Mouse (Mus musculus): ENCODE measurements at regions not wholly inside any gene's neighbourhood (a gene's known extent, or its start where the extent isn't known, plus 50 kb on each side); places are given as distances from the start of the nearest gene placed in this dataset.
A peak's percentile ranks its signal among the peaks of the same experiment; 100 is the strongest.

GRCm38 (mm10) chr3:50887002-50887401, 337.2 kb upstream of the Noct start:
- DNase-seq (ENCODE audit: low spot score), result peak; percentile 12

GRCm38 (mm10) chr3:50888571-50889210, 335.6 kb upstream of the Noct start:
- no peak for DNase-seq (ENCODE audit: low spot score)

GRCm38 (mm10) chr3:50890537-50890936, 333.7 kb upstream of the Noct start:
- no peak for DNase-seq (ENCODE audit: low spot score)

- no peak for DNase-seq (ENCODE audit: low spot score)
Measured at GRCm38 (mm10) chr3:50898179-50898578, 326.1 kb upstream of the Noct start.

- DNase-seq (ENCODE audit: low spot score), result no peak
Measured at GRCm38 (mm10) chr3:50899830-50900350, 324.4 kb upstream of the Noct start.

GRCm38 (mm10) chr3:50900566-50900965, 323.7 kb upstream of the Noct start:
- DNase-seq (ENCODE audit: low spot score), result no peak

- no peak for DNase-seq (ENCODE audit: low spot score)
Measured at GRCm38 (mm10) chr3:50901321-50901720, 322.9 kb upstream of the Noct start.

GRCm38 (mm10) chr3:50902933-50903332, 321.3 kb upstream of the Noct start:
- DNase-seq (ENCODE audit: low spot score), result no peak

- peak; percentile 9 for DNase-seq (ENCODE audit: low spot score)
Measured at GRCm38 (mm10) chr3:50904716-50905116, 319.5 kb upstream of the Noct start.

- DNase-seq (ENCODE audit: low spot score), result peak; percentile 40
Measured at GRCm38 (mm10) chr3:50905274-50905992, 318.8 kb upstream of the Noct start.

- DNase-seq (ENCODE audit: low spot score), result peak; percentile 77
Measured at GRCm38 (mm10) chr3:50905993-50906831, 318.0 kb upstream of the Noct start.

GRCm38 (mm10) chr3:50912980-50913518, 311.2 kb upstream of the Noct start:
- DNase-seq (ENCODE audit: low spot score), result no peak

- no peak for DNase-seq (ENCODE audit: low spot score)
Measured at GRCm38 (mm10) chr3:50914866-50915365, 309.3 kb upstream of the Noct start.

GRCm38 (mm10) chr3:50916305-50916854, 307.9 kb upstream of the Noct start:
- no peak for DNase-seq (ENCODE audit: low spot score)

- DNase-seq (ENCODE audit: low spot score), result no peak
Measured at GRCm38 (mm10) chr3:50922347-50922746, 301.9 kb upstream of the Noct start.

GRCm38 (mm10) chr3:50922832-50923231, 301.4 kb upstream of the Noct start:
- DNase-seq (ENCODE audit: low spot score), result no peak

- no peak for DNase-seq (ENCODE audit: low spot score)
Measured at GRCm38 (mm10) chr3:50923327-50923726, 300.9 kb upstream of the Noct start.

- DNase-seq (ENCODE audit: low spot score), result no peak
Measured at GRCm38 (mm10) chr3:50927318-50927717, 296.9 kb upstream of the Noct start.

GRCm38 (mm10) chr3:50929013-50929412, 295.2 kb upstream of the Noct start:
- no peak for DNase-seq (ENCODE audit: low spot score)

GRCm38 (mm10) chr3:50932397-50933089, 291.7 kb upstream of the Noct start:
- DNase-seq (ENCODE audit: low spot score), result no peak

- no peak for DNase-seq (ENCODE audit: low spot score)
Measured at GRCm38 (mm10) chr3:50933090-50933443, 291.2 kb upstream of the Noct start.

All from yolk sac, embryonic 10.5 days (tissue).